Mouse (Mus musculus) ovary, postnatal 36 days (tissue): ENCODE data around the gene Il20rb.
A peak's percentile ranks its signal among the peaks of the same experiment; 100 is the strongest.

Source experiments
- DNase-seq: peaks from one replicate; pipeline ENCODE4 v3.0.0; 2022; ENCODE audit warnings: low spot score, mixed read lengths

Il20rb gene

DNA sequence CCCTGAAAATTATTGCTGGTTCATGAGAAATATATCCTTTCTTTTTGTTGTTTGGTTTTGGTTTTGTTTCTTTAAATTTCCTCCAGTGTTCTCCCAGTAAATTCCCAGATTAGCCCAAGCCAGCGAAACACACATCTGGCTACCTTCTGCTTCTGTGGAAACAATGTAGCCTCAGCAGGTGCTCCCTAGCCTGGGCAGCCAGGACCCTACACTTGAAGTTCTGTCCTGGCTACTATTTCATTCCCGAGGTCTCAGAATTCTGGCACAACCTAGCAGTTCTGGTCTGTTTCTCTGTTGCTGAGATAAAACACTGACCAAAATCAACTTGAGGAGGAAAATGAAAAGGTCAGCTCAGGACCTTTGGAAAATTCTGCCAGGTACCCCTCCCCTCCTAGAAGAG, 55.2 kb downstream of the Il20rb start:
- DNase-seq: no peak

DNA sequence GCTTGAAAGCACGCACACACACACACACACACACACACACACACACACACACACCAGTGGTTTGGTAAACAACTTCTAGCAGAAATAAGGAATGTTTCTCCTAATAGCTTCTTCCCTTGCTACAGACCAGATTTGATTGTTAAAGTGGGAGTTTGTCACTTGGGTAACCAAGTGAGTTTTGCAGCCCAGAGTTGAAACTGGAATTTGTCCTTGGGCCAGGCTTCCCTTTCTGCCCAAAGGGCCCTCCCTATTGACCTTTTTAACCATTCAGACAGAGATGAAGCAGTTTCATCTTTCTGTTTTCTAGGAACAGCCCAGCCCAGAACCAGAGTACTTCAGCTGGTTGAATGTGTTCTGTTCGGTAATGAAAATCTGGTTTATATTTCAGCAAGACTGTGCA, 55.7 kb downstream of the Il20rb start:
- DNase-seq: no peak

DNA sequence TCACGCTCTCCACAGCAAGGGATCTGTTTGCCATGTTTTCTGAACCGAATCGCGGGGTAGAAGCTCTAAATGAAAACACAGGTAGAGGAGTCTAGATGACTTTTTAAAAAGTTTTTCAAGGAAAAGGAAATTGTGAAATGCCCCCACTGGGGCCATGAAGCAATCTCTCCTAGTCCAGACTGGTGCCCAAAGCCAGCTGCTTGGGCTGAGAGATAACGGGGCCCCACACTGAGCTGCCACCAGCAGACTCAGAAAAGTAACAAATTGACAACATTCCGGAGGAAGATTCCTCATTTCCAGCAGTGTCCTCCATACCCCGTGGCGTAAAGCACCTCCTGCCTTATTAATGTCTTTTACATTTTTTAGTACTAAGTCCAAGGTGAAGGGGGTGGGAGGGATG, 66.9 kb downstream of the Il20rb start:
- no peak for DNase-seq

DNA sequence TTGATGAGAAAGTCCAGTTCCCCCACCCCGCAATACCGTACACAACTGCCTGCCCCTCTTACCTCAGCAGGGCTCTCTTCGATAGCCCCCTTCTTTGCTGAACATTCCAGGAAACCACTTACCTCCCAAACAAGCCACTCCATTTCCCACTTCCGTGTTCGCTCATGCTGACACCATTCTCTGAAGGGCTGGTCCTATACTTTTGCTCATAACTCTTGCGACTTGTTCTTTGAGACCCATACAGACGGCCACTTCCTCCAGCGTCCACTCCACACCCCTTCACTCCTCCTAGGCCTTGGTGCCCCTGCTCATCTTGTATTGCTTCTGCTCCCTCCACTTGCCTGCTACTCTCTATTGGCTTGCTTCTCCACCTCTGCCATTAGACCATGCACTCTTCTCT, 67.5 kb downstream of the Il20rb start:
- no peak for DNase-seq

GRCm38 (mm10) chr9:100416756-100417155, 69.8 kb downstream of the Il20rb start:
- no peak for DNase-seq

GRCm38 (mm10) chr9:100416299-100416698, 70.3 kb downstream of the Il20rb start:
- no peak for DNase-seq

DNA sequence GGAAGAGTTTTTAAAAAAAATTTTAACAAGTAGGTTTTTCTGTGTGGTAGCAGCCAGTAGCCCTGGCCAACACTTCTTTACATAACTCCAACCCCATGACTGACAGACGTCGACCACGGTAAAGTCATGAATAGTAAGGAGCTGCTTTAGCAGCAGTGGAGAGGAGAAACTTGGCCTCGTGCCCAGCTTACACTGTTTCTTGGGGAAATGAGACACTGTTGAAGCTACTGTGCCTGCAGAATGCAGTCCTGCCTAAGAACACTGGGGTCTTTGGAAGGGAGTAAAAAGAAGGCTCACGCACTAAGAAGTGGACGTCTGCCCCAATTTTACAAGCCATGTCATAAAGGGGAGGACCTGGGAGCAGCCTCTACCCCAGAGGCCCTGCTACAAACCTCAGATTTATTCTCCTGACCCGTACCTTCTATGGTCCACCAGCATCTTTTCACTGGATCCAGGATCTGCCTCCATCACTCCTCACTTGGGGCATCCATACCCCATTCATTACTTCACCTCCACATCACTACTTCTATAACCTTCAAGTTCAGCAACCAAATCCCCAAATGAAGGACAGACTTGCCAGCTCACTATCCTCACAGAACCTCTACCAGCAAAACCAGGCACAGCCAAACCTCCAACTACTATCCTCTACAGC, 71.1 kb downstream of the Il20rb start:
- DNase-seq: peak; percentile 15
